Mouse (Mus musculus) forebrain, embryonic 12.5 days (tissue): ENCODE data around the gene Pyurf. TPM values are rescaled to one million over a fixed set of nuclear protein-coding genes. Genes with fewer than 3 reads are reported as not detected.

Experiments
- ATAC-seq: fragments of 200-750 bp; cut with Nextera tagmentation; 2 replicates; pipeline ENCODE4 v1.8.0; 2017; ENCODE audit warnings: moderate TSS enrichment; ENCODE audit not compliant: low FRiP score
- H3K27ac ChIP-seq: fragments of 300-500 bp; sonication (generic); 2 replicates; pipeline ENCODE4 v1.5.1; 2016; ENCODE audit warnings: mild to moderate bottlenecking
- H3K27me3 ChIP-seq: fragments of 300-500 bp; sonication (generic); 2 replicates; pipeline ENCODE4 v1.6.1; 2016; ENCODE audit warnings: mild to moderate bottlenecking
- H3K36me3 ChIP-seq: fragments of 300-500 bp; sonication (generic); replicated peaks from 2 replicates; pipeline ENCODE4 v1.6.1; 2016; ENCODE audit warnings: mild to moderate bottlenecking
- H3K4me1 ChIP-seq: fragments of 300-500 bp; sonication (generic); 2 replicates; pipeline ENCODE4 v1.6.1; 2016
- H3K4me2 ChIP-seq: fragments of 300-500 bp; sonication (generic); 2 replicates; pipeline ENCODE4 v1.6.1; 2016; ENCODE audit warnings: mild to moderate bottlenecking, moderate library complexity
- H3K4me3 ChIP-seq: fragments of 300-500 bp; sonication (generic); replicated peaks from 2 replicates; pipeline ENCODE4 v1.5.1; 2016; ENCODE audit warnings: mild to moderate bottlenecking
- H3K9ac ChIP-seq: fragments of 300-500 bp; sonication (generic); 2 replicates; pipeline ENCODE4 v1.6.1; 2016; ENCODE audit warnings: mild to moderate bottlenecking
- H3K9me3 ChIP-seq: fragments of 300-500 bp; sonication (generic); 2 replicates; pipeline ENCODE4 v1.6.1; 2016
- WGBS: fragments of 180-500 bp; shearing (Covaris S2); methylation state at CpG from one replicate; pipeline ENCODE4 v1.1.7; 2016; 5-methylcytosine and 5-hydroxymethylcytosine counted together
- polyA plus RNA-seq: library from polyadenylated mRNA; unstranded; fragments of >200 nt; fragmentation: Nextera tagmentation; extraction: Ambion mirVana; gene quantifications from 2 replicates; pipeline ENCODE4 v1.2.1, GENCODE M21; 2016

Pyurf gene
- polyA plus RNA-seq, 1 experiment from 2014 or later: 14.2 TPM

DNA sequence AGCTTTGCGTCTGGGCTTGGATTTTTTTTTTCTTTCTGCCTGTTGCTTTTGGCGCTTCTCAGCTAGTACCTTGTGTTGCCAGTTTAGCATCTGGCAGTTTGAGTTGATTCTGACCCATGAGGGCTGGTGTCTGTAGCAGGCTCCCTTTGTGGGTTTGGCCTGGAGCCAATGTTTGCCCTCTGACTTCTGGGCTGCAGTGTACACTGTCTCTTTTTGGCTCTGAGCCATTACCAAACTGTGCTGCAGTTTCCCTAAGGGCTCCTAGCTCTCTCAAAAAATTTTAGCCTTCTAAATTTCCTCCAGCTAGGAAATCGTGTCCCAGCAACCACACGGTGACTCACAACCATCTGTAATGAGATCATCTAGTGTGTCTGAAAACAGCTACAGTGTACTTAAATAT is 50.1 kb downstream of the Pyurf start:
- no peak overlapping the region for H3K4me3 ChIP-seq
- H3K9ac ChIP-seq: no peak overlapping the region
- H3K4me1 ChIP-seq: peaks cover 3% of the 10 kb centered on the region; the same call in 1 of the 2 replicates
- ATAC-seq: peak; percentile 82
- H3K27ac ChIP-seq: no peak overlapping the region
- no peaks in the 10 kb centered on the region for H3K36me3 ChIP-seq
- H3K27me3 ChIP-seq: no peaks in the 10 kb centered on the region
- no peaks in the 10 kb centered on the region for H3K9me3 ChIP-seq
- WGBS: 69% methylated on average over 4 of the region's 4 CpGs
- H3K4me2 ChIP-seq: no peak overlapping the region

DNA sequence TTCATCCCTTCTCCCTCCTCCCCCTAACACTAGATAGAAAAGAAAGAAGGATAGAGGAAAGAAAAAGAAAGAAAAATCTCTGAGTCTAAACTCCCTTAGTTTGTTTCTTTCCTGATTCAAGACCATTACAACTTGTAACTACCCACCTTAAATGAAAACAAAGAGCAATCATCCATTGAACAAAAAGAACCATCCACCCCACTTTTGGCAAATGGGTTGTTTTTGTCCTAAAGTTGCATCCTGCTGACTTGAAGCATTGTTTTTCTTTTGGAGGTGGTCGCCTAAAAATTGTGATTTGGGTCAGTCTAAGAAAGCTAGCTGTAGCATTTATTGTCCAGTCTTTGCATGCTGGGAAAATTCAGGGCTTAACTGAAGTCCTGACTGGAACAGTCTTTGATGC is 52.3 kb downstream of the Pyurf start:
- Histone ChIP-seq H3K4me3 (no peak overlapping the region), H3K27ac (no peak overlapping the region), H3K27me3 (no peaks in the 10 kb centered on the region), H3K9me3 (no peaks in the 10 kb centered on the region), H3K9ac (no peak overlapping the region), H3K36me3 (no peaks in the 10 kb centered on the region), H3K4me2 (no peak overlapping the region), H3K4me1 (peaks cover 3% of the 10 kb centered on the region; the same call in 1 of the 2 replicates)
- 27% methylated on average over 1 of the region's 1 CpGs for WGBS
- no peak for ATAC-seq

Other genes starting within 250 kb of the Pyurf start
- 6.9 TPM in 2 replicates for gene Ppm1k, start 156.6 kb downstream of the Pyurf start, polyA plus RNA-seq
- 2.5 and 2.8 TPM in 2 replicates for gene Herc6, start 111.1 kb downstream of the Pyurf start, polyA plus RNA-seq
- gene Lancl2, start 10.5 kb upstream of the Pyurf start, polyA plus RNA-seq: 59.9 and 60.5 TPM in 2 replicates
- 93.9 and 98.8 TPM in 2 replicates for gene Vopp1, start 133.1 kb upstream of the Pyurf start, polyA plus RNA-seq
- 0.11 TPM in 1 of 2 replicates, not detected in the other for gene Vmn1r21, start 158.3 kb upstream of the Pyurf start, polyA plus RNA-seq
- gene Vmn1r22, start 215.9 kb upstream of the Pyurf start, polyA plus RNA-seq: not detected in 2 replicates
- not detected in 2 replicates for gene Vmn1r23, start 234.8 kb upstream of the Pyurf start, polyA plus RNA-seq